8 mouse cellular contexts compared by ENCODE assay signal in genomic region chr5:30710486-30710885, GRCm38 (mm10). TPM values are rescaled to one million over a fixed set of nuclear protein-coding genes. Genes with fewer than 3 reads are reported as not detected.
DNase-seq lines count a peak whose midpoint lies in the region; ATAC-seq and TF ChIP-seq lines count a peak whose summit lies in the region.

No protein-coding gene starts in this region.

- TF ChIP-seq CTCF in brain, embryonic 14.5 days (IDR thresholded peaks at IDR 0.05; ENCODE audit: borderline replicate concordance, extremely low read depth, insufficient read depth, insufficient read length) = no peak

- intact Hi-C loops in gastrocnemius, postnatal 14 days (cut with DNase I; ENCODE audit: low total_unique reads) = no loop called here

- peaks cover 52% of the 10 kb centered on the region for H3K27me3 ChIP-seq in hindbrain, embryonic 10.5 days (ENCODE audit: insufficient read depth, poor library complexity, severe bottlenecking)
- H3K27me3 ChIP-seq in midbrain, embryonic 14.5 days (ENCODE audit: control insufficient read depth, insufficient read depth, low read length) = no peaks in the 10 kb centered on the region

- no peak for TF ChIP-seq POLR2A in brain, embryonic 14.5 days (IDR thresholded peaks at IDR 0.05; ENCODE audit: borderline replicate concordance, extremely low read depth, insufficient read depth, insufficient read length, poor library complexity, severe bottlenecking)

- peak overlapping the region; percentile 88 for H3K4me3 ChIP-seq in hindbrain, embryonic 10.5 days
- peak overlapping the region; percentile 83 for H3K4me3 ChIP-seq in midbrain, embryonic 14.5 days (replicated peaks; ENCODE audit: low read depth, low read length)

- peaks cover 81% of the 10 kb centered on the region for H3K4me1 ChIP-seq in hindbrain, embryonic 10.5 days (replicated peaks)
- H3K4me1 ChIP-seq in midbrain, embryonic 14.5 days (ENCODE audit: control insufficient read depth, insufficient read depth, low read length) = peaks cover 22% of the 10 kb centered on the region

- peak; percentile 18 to 26 for DNase-seq in cerebellum, adult 18-20 months
- DNase-seq in cerebellum, postnatal 36 days = no peak
- peak; percentile 42 for DNase-seq in brain, embryonic 14.5 days (ENCODE audit: low read depth)
- no peak for DNase-seq in hindbrain, embryonic 10.5 days (ENCODE audit: low spot score)
- DNase-seq in midbrain, embryonic 14.5 days = no peak
- DNase-seq in gastrocnemius, postnatal 14 days = no peak
- no peak for DNase-seq in T-cell, adult 2 months (ENCODE audit: low spot score)
- no peak for DNase-seq in gastrocnemius, postnatal 10 days

- peak overlapping the region; percentile 83 for H3K4me2 ChIP-seq in midbrain, embryonic 14.5 days (ENCODE audit: low read length)

- no peak overlapping the region for H3K9ac ChIP-seq in midbrain, embryonic 14.5 days (replicated peaks; ENCODE audit: low read length)

- 23% methylated on average over 8 of the region's 8 CpGs for WGBS in hindbrain, embryonic 10.5 days
- 23% methylated on average over 8 of the region's 8 CpGs for WGBS in midbrain, embryonic 14.5 days

- H3K27ac ChIP-seq in hindbrain, embryonic 10.5 days = peak overlapping the region; percentile 96
- H3K27ac ChIP-seq in midbrain, embryonic 14.5 days (replicated peaks; ENCODE audit: low read depth, low read length) = peak overlapping the region; percentile 96

- no peak for ATAC-seq in midbrain, embryonic 14.5 days (ENCODE audit: low FRiP score, low TSS enrichment)

- H3K9me3 ChIP-seq in hindbrain, embryonic 10.5 days = no peaks in the 10 kb centered on the region
- H3K9me3 ChIP-seq in midbrain, embryonic 14.5 days (ENCODE audit: control insufficient read depth, low read length) = no peaks in the 10 kb centered on the region

- peaks cover 6% of the 10 kb centered on the region for H3K36me3 ChIP-seq in hindbrain, embryonic 10.5 days
- no peaks in the 10 kb centered on the region for H3K36me3 ChIP-seq in midbrain, embryonic 14.5 days (ENCODE audit: control insufficient read depth, insufficient read depth, low read length)

RNA-seq across cellular contexts. Expression of gene Dpysl5, which starts 0.9 kb away (rescaled TPM):
- 368 and 444 TPM in 2 replicates for polyA plus RNA-seq in brain, embryonic 14.5 days (2012; rRNA removed)
- polyA plus RNA-seq in hindbrain, embryonic 10.5 days (2016; fragmentation: Nextera tagmentation; extraction: Ambion mirVana) = 87.4 and 151 TPM in 2 replicates
- 219 and 240 TPM in 2 replicates for polyA plus RNA-seq in midbrain, embryonic 14.5 days (2014; fragmentation: Nextera tagmentation; extraction: Ambion mirVana)
- 1 to 10 TPM; 1.6 to 2.0 TPM for total RNA-seq in gastrocnemius, postnatal 14 days (2021)
- total RNA-seq in gastrocnemius, postnatal 10 days (2021) = 1 to 10 TPM; 2.7 to 3.2 TPM

RNA-seq across cellular contexts. Expression of gene Cenpa, which starts 43.9 kb away (rescaled TPM):
- polyA plus RNA-seq in brain, embryonic 14.5 days (2012; rRNA removed) = 55.9 and 105 TPM in 2 replicates
- 409 and 440 TPM in 2 replicates for polyA plus RNA-seq in hindbrain, embryonic 10.5 days (2016; fragmentation: Nextera tagmentation; extraction: Ambion mirVana)
- 40.0 and 65.3 TPM in 2 replicates for polyA plus RNA-seq in midbrain, embryonic 14.5 days (2014; fragmentation: Nextera tagmentation; extraction: Ambion mirVana)
- total RNA-seq in gastrocnemius, postnatal 14 days (2021) = 10 to 100 TPM in 1 of 2 experiments, 1 to 10 TPM in 1; 7.0 to 10.2 TPM
- 10 to 100 TPM; 16.7 to 17.2 TPM for total RNA-seq in gastrocnemius, postnatal 10 days (2021)

Comparison
In these comparisons a context has a peak if more than half of its experiments do, and no peak if none do; other contexts are left out.
1. DNase-seq: peak in cerebellum, adult 18-20 months (2 of 2) and brain, embryonic 14.5 days (single experiment); none in cerebellum, postnatal 36 days (0 of 2), hindbrain, embryonic 10.5 days (single experiment), midbrain, embryonic 14.5 days (single experiment), gastrocnemius, postnatal 14 days (single experiment), T-cell, adult 2 months (single experiment) and gastrocnemius, postnatal 10 days (single experiment).